Mouse (Mus musculus): Measurements from ENCODE around the gene Abhd12. TPM values are rescaled to one million over a fixed set of nuclear protein-coding genes. Genes with fewer than 3 reads are reported as not detected.

Abhd12 gene
- polyA plus RNA-seq, 2 experiments = 10.9 to 14.8 TPM

GRCm38 (mm10) chr2:150816676-150817402 is 87.7 kb downstream of the Abhd12 start:
- DNase-seq (ENCODE audit: low read depth in 3 of 3, low spot score in 3 of 3) = no peak
- H3K4me3 ChIP-seq (ENCODE audit: insufficient read depth in 1 of 2, low read depth in 2 of 2, low read length in 2 of 2) = no peak overlapping the region
- no peak overlapping the region for H3K9ac ChIP-seq (replicated peaks)
- ATAC-seq (ENCODE audit: insufficient read depth) = no peak
- no peaks in the 10 kb centered on the region for H3K9me3 ChIP-seq (ENCODE audit: control insufficient read depth, low read length)
- no peak overlapping the region for H3K4me2 ChIP-seq (ENCODE audit: low read depth)
- WGBS (ENCODE audit: insufficient replicate concordance) = 81% methylated on average over 18 of the region's 18 CpGs
- H3K27me3 ChIP-seq (ENCODE audit: control insufficient read depth, insufficient read depth, low read length) = no peaks in the 10 kb centered on the region
- H3K36me3 ChIP-seq (replicated peaks; ENCODE audit: control insufficient read depth, insufficient read depth, low read depth) = peaks cover 2% of the 10 kb centered on the region
- no peaks in the 10 kb centered on the region for H3K4me1 ChIP-seq (replicated peaks; ENCODE audit: control insufficient read depth in 2 of 2, insufficient read depth in 2 of 2, low read length in 1 of 2)
- no peak for TF ChIP-seq EP300 (IDR thresholded peaks at IDR 0.05; ENCODE audit: low read depth)
- TF ChIP-seq CTCF (IDR thresholded peaks at IDR 0.05; ENCODE audit: low read depth) = no peak
- H3K27ac ChIP-seq = no peak overlapping the region

- Histone ChIP-seq H3K27ac (no peak overlapping the region), H3K4me3 (ENCODE audit: insufficient read depth in 1 of 2, low read depth in 2 of 2, low read length in 2 of 2) (no peak overlapping the region), H3K9me3 (ENCODE audit: control insufficient read depth, low read length) (no peaks in the 10 kb centered on the region), H3K36me3 (replicated peaks; ENCODE audit: control insufficient read depth, insufficient read depth, low read depth) (no peaks in the 10 kb centered on the region; the same call in 1 of the 2 replicates), H3K9ac (replicated peaks) (no peak overlapping the region), H3K4me1 (replicated peaks; ENCODE audit: control insufficient read depth in 2 of 2, insufficient read depth in 2 of 2, low read length in 1 of 2) (no peaks in the 10 kb centered on the region), H3K27me3 (ENCODE audit: control insufficient read depth, insufficient read depth, low read length) (no peaks in the 10 kb centered on the region), H3K4me2 (ENCODE audit: low read depth) (no peak overlapping the region)
- no peak for DNase-seq (ENCODE audit: low read depth in 3 of 3, low spot score in 3 of 3)
- ATAC-seq (ENCODE audit: insufficient read depth) = no peak
- WGBS (ENCODE audit: insufficient replicate concordance) = 70% methylated on average over 6 of the region's 6 CpGs
- no peak for TF ChIP-seq EP300 (IDR thresholded peaks at IDR 0.05; ENCODE audit: low read depth)
- no peak for TF ChIP-seq CTCF (IDR thresholded peaks at IDR 0.05; ENCODE audit: low read depth)
These were observed 91.7 kb downstream of the Abhd12 start for GRCm38 (mm10) chr2:150812816-150813215.

DNA sequence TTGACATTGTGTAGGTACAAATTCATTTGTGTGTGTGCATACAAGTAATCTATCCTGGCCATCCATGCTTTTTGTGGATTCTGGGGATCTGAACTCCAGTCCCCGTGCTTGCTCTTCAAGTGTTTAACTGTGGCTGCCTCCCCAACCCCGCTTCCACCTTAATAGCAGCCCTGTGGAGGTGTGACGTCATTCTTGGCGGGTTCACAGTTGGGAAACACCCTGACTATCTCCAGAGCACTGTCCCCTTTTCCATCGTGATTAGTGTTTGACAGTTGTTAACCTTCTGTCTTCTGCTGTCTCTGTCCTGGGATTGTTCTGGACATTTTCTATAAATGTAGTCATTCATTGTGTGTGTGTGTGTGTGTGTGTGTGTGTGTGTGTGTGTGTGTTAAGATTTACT is 93.9 kb downstream of the Abhd12 start:
- Histone ChIP-seq H3K4me3 (ENCODE audit: insufficient read depth in 1 of 2, low read depth in 2 of 2, low read length in 2 of 2) (no peak overlapping the region), H3K4me2 (ENCODE audit: low read depth) (no peak overlapping the region), H3K27ac (no peak overlapping the region), H3K27me3 (ENCODE audit: control insufficient read depth, insufficient read depth, low read length) (no peaks in the 10 kb centered on the region), H3K36me3 (replicated peaks; ENCODE audit: control insufficient read depth, insufficient read depth, low read depth) (no peaks in the 10 kb centered on the region; the same call in 1 of the 2 replicates), H3K4me1 (replicated peaks; ENCODE audit: control insufficient read depth in 2 of 2, insufficient read depth in 2 of 2, low read length in 1 of 2) (no peaks in the 10 kb centered on the region), H3K9me3 (ENCODE audit: control insufficient read depth, low read length) (no peaks in the 10 kb centered on the region), H3K9ac (replicated peaks) (no peak overlapping the region)
- TF ChIP-seq EP300 (IDR thresholded peaks at IDR 0.05; ENCODE audit: low read depth) = peak; percentile 48
- TF ChIP-seq CTCF (IDR thresholded peaks at IDR 0.05; ENCODE audit: low read depth) = no peak
- ATAC-seq (ENCODE audit: insufficient read depth) (peak; percentile 52; the same call in 1 of the 2 replicates), DNase-seq (ENCODE audit: low read depth in 3 of 3, low spot score in 3 of 3) (peak; percentile 7 to 29 (median 22))
- 37% methylated on average over 5 of the region's 5 CpGs for WGBS (ENCODE audit: insufficient replicate concordance)

DNA sequence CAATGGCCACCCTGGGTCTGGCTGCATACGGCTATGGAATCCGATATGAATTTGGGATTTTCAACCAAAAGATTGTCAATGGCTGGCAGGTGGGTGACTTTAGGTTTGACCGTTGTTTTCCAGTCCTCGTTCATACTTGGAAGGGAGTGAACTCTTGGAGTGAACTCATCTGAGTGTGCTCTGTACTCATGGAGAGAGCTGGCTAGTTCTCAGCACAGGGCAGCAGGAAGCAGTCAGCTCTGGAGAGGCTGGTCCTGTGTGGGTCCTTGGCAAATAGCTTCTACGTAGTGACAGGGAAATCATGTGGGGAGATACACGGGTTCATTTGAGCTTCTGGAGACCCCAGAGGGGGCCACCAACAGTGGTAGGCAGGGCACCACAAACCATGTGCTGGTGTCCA is 95.7 kb downstream of the Abhd12 start:
- H3K27me3 ChIP-seq (ENCODE audit: control insufficient read depth, insufficient read depth, low read length) = no peaks in the 10 kb centered on the region
- no peaks in the 10 kb centered on the region; the same call in 1 of the 2 replicates for H3K36me3 ChIP-seq (replicated peaks; ENCODE audit: control insufficient read depth, insufficient read depth, low read depth)
- no peak overlapping the region for H3K27ac ChIP-seq
- TF ChIP-seq EP300 (IDR thresholded peaks at IDR 0.05; ENCODE audit: low read depth) = no peak
- TF ChIP-seq CTCF (IDR thresholded peaks at IDR 0.05; ENCODE audit: low read depth) = no peak
- DNase-seq (ENCODE audit: low read depth in 3 of 3, low spot score in 3 of 3) (no peak), ATAC-seq (ENCODE audit: insufficient read depth) (no peak)
- H3K4me3 ChIP-seq (ENCODE audit: insufficient read depth in 1 of 2, low read depth in 2 of 2, low read length in 2 of 2) = no peak overlapping the region
- no peaks in the 10 kb centered on the region for H3K9me3 ChIP-seq (ENCODE audit: control insufficient read depth, low read length)
- no peaks in the 10 kb centered on the region for H3K4me1 ChIP-seq (replicated peaks; ENCODE audit: control insufficient read depth in 2 of 2, insufficient read depth in 2 of 2, low read length in 1 of 2)
- WGBS (ENCODE audit: insufficient replicate concordance) = 76% methylated on average over 6 of the region's 6 CpGs
- H3K9ac ChIP-seq (replicated peaks) = no peak overlapping the region
- no peak overlapping the region for H3K4me2 ChIP-seq (ENCODE audit: low read depth)

DNA sequence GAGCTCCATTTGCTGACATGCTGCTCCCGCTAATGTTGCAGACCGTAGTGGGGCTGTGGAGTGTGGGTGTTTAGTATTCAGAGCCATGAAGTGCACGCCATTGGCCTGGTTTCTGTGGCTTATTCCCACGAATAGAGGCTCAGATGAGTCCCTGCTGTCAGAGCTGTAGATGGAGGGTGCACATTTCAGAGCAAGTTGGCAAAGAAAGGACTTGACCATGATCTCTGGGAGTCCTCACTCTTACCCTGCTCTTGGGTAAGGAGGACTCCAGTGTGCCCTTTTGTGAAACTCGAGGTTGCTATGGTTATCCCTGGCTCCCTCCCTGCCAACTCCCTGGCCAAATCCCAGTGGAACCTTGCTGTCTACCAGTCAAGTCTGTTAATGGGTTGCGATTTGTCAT is 96.2 kb downstream of the Abhd12 start:
- Histone ChIP-seq H3K36me3 (replicated peaks; ENCODE audit: control insufficient read depth, insufficient read depth, low read depth) (no peaks in the 10 kb centered on the region; the same call in 1 of the 2 replicates), H3K4me3 (ENCODE audit: insufficient read depth in 1 of 2, low read depth in 2 of 2, low read length in 2 of 2) (no peak overlapping the region), H3K9ac (replicated peaks) (no peak overlapping the region), H3K4me1 (replicated peaks; ENCODE audit: control insufficient read depth in 2 of 2, insufficient read depth in 2 of 2, low read length in 1 of 2) (no peaks in the 10 kb centered on the region), H3K4me2 (ENCODE audit: low read depth) (no peak overlapping the region), H3K27me3 (ENCODE audit: control insufficient read depth, insufficient read depth, low read length) (no peaks in the 10 kb centered on the region), H3K9me3 (ENCODE audit: control insufficient read depth, low read length) (no peaks in the 10 kb centered on the region), H3K27ac (no peak overlapping the region)
- 72% methylated on average over 6 of the region's 6 CpGs for WGBS (ENCODE audit: insufficient replicate concordance)
- TF ChIP-seq EP300 (IDR thresholded peaks at IDR 0.05; ENCODE audit: low read depth) (no peak), CTCF (IDR thresholded peaks at IDR 0.05; ENCODE audit: low read depth) (no peak)
- DNase-seq (ENCODE audit: low read depth in 3 of 3, low spot score in 3 of 3) = no peak
- no peak for ATAC-seq (ENCODE audit: insufficient read depth)
